Mouse (Mus musculus) embryonic facial prominence, embryonic 12.5 days (tissue): ENCODE data around the gene Mien1. TPM values are rescaled to one million over a fixed set of nuclear protein-coding genes. Genes with fewer than 3 reads are reported as not detected.
A peak's percentile ranks its signal among the peaks of the same experiment; 100 is the strongest.

Experiments
- ATAC-seq: fragments of 200-750 bp; cut with Nextera tagmentation; 2 replicates; pipeline ENCODE4 v1.8.0; 2017; ENCODE audit not compliant: insufficient number of reproducible peaks, insufficient read depth, low FRiP score, low TSS enrichment
- H3K27ac ChIP-seq: fragments of 300-500 bp; sonication (generic); 2 replicates; pipeline ENCODE4 v1.5.1; 2016; ENCODE audit warnings: mild to moderate bottlenecking
- H3K27me3 ChIP-seq: fragments of 300-500 bp; sonication (generic); 2 replicates; pipeline ENCODE4 v1.6.1; 2016; ENCODE audit warnings: mild to moderate bottlenecking, moderate library complexity
- H3K36me3 ChIP-seq: fragments of 300-500 bp; sonication (generic); 2 replicates; pipeline ENCODE4 v1.6.1; 2016; ENCODE audit warnings: mild to moderate bottlenecking
- H3K4me1 ChIP-seq: fragments of 300-500 bp; sonication (generic); 2 replicates; pipeline ENCODE4 v1.6.1; 2016
- H3K4me2 ChIP-seq: fragments of 300-500 bp; sonication (generic); replicated peaks from 2 replicates; pipeline ENCODE4 v1.6.1; 2016; ENCODE audit warnings: mild to moderate bottlenecking, moderate library complexity
- H3K4me3 ChIP-seq: fragments of 300-500 bp; sonication (generic); 2 replicates; pipeline ENCODE4 v1.5.1; 2016; ENCODE audit warnings: mild to moderate bottlenecking
- H3K9ac ChIP-seq: fragments of 300-500 bp; sonication (generic); 2 replicates; pipeline ENCODE4 v1.6.1; 2016; ENCODE audit warnings: mild to moderate bottlenecking, moderate library complexity
- H3K9me3 ChIP-seq: fragments of 300-500 bp; sonication (generic); 2 replicates; pipeline ENCODE4 v1.6.1; 2016; ENCODE audit warnings: mild to moderate bottlenecking, moderate library complexity
- WGBS: fragments of 180-500 bp; shearing (Covaris S2); methylation state at CpG from one replicate; pipeline ENCODE4 v1.1.7; 2016; 5-methylcytosine and 5-hydroxymethylcytosine counted together
- polyA plus RNA-seq: library from polyadenylated mRNA; unstranded; fragments of >200 nt; fragmentation: Nextera tagmentation; extraction: Ambion mirVana; gene quantifications from 2 replicates; pipeline ENCODE4 v1.2.1, GENCODE M21; 2016

Mien1 gene
- 78.4 and 85.6 TPM in 2 replicates for polyA plus RNA-seq

- Histone ChIP-seq H3K36me3 (peaks cover 40% of the 10 kb centered on the region), H3K27me3 (no peaks in the 10 kb centered on the region), H3K4me1 (peaks cover 6% of the 10 kb centered on the region; the same call in 1 of the 2 replicates), H3K9me3 (no peaks in the 10 kb centered on the region), H3K27ac (0 out of 2 replicates have a peak within 1 kb of the TSS, but pooled peaks have one; percentile 46), H3K9ac (peak within 1 kb of the TSS; percentile 52), H3K4me3 (peak within 1 kb of the TSS; percentile 75), H3K4me2 (peak within 1 kb of the TSS; percentile 76)
- 3% methylated on average over 43 of the region's 43 CpGs for WGBS
- peak; percentile 86; the same call in 1 of the 2 replicates for ATAC-seq
Measured at GRCm38 (mm10) chr11:98438331-98439158, at the start of gene Mien1. TSS of gene Mien1 (minus strand) at chr11:98438991.

GRCm38 (mm10) chr11:98487526-98488040 lies 48.8 kb upstream of the Mien1 start:
- no peak overlapping the region for H3K27ac ChIP-seq
- H3K9me3 ChIP-seq: no peaks in the 10 kb centered on the region
- WGBS: 54% methylated on average over 4 of the region's 5 CpGs
- H3K9ac ChIP-seq: no peak overlapping the region
- no peaks in the 10 kb centered on the region for H3K36me3 ChIP-seq
- H3K27me3 ChIP-seq: no peaks in the 10 kb centered on the region
- no peak for ATAC-seq
- H3K4me1 ChIP-seq: no peaks in the 10 kb centered on the region
- H3K4me2 ChIP-seq: no peak overlapping the region
- no peak overlapping the region for H3K4me3 ChIP-seq

GRCm38 (mm10) chr11:98485749-98486148 lies 47.0 kb upstream of the Mien1 start:
- no peaks in the 10 kb centered on the region for H3K27me3 ChIP-seq
- no peaks in the 10 kb centered on the region for H3K4me1 ChIP-seq
- H3K36me3 ChIP-seq: no peaks in the 10 kb centered on the region
- H3K4me3 ChIP-seq: no peak overlapping the region
- H3K4me2 ChIP-seq: no peak overlapping the region
- 89% methylated on average over 2 of the region's 2 CpGs for WGBS
- H3K27ac ChIP-seq: no peak overlapping the region
- H3K9me3 ChIP-seq: no peaks in the 10 kb centered on the region
- no peak overlapping the region for H3K9ac ChIP-seq
- no peak for ATAC-seq

- ATAC-seq: no peak
- Histone ChIP-seq H3K9ac (no peak overlapping the region), H3K4me1 (no peaks in the 10 kb centered on the region), H3K9me3 (no peaks in the 10 kb centered on the region), H3K4me3 (no peak overlapping the region), H3K36me3 (no peaks in the 10 kb centered on the region), H3K4me2 (no peak overlapping the region), H3K27ac (no peak overlapping the region), H3K27me3 (no peaks in the 10 kb centered on the region)
- WGBS: 84% methylated on average over 10 of the region's 10 CpGs
Measured at GRCm38 (mm10) chr11:98482067-98482466, 43.3 kb upstream of the Mien1 start.

- Histone ChIP-seq H3K27me3 (no peaks in the 10 kb centered on the region), H3K36me3 (no peaks in the 10 kb centered on the region), H3K4me1 (no peaks in the 10 kb centered on the region), H3K27ac (no peak overlapping the region), H3K4me3 (no peak overlapping the region), H3K9ac (no peak overlapping the region), H3K9me3 (no peaks in the 10 kb centered on the region), H3K4me2 (no peak overlapping the region)
- 38% methylated on average over 6 of the region's 6 CpGs for WGBS
- ATAC-seq: no peak
Measured at GRCm38 (mm10) chr11:98481231-98481630, 42.4 kb upstream of the Mien1 start.

GRCm38 (mm10) chr11:98479940-98480497 lies 41.2 kb upstream of the Mien1 start:
- no peaks in the 10 kb centered on the region for H3K4me1 ChIP-seq
- H3K9me3 ChIP-seq: no peaks in the 10 kb centered on the region
- H3K9ac ChIP-seq: no peak overlapping the region
- ATAC-seq: no peak
- no peak overlapping the region for H3K4me3 ChIP-seq
- no peak overlapping the region for H3K4me2 ChIP-seq
- WGBS: 84% methylated on average over 12 of the region's 12 CpGs
- no peak overlapping the region for H3K27ac ChIP-seq
- H3K36me3 ChIP-seq: no peaks in the 10 kb centered on the region
- no peaks in the 10 kb centered on the region for H3K27me3 ChIP-seq

- H3K4me2 ChIP-seq: no peak overlapping the region
- no peaks in the 10 kb centered on the region for H3K27me3 ChIP-seq
- no peak overlapping the region for H3K9ac ChIP-seq
- H3K4me3 ChIP-seq: no peak overlapping the region
- no peak overlapping the region for H3K27ac ChIP-seq
- H3K4me1 ChIP-seq: peaks cover under 1% of the 10 kb centered on the region; the same call in 1 of the 2 replicates
- ATAC-seq: no peak
- H3K9me3 ChIP-seq: no peaks in the 10 kb centered on the region
- H3K36me3 ChIP-seq: no peaks in the 10 kb centered on the region
- 57% methylated on average over 13 of the region's 13 CpGs for WGBS
Measured at GRCm38 (mm10) chr11:98479026-98479939, 40.5 kb upstream of the Mien1 start.

GRCm38 (mm10) chr11:98477011-98477701 lies 38.4 kb upstream of the Mien1 start:
- no peaks in the 10 kb centered on the region for H3K36me3 ChIP-seq
- no peak overlapping the region for H3K4me3 ChIP-seq
- peaks cover 7% of the 10 kb centered on the region; the same call in 1 of the 2 replicates for H3K4me1 ChIP-seq
- ATAC-seq: no peak
- H3K4me2 ChIP-seq: no peak overlapping the region
- no peaks in the 10 kb centered on the region for H3K27me3 ChIP-seq
- H3K9me3 ChIP-seq: no peaks in the 10 kb centered on the region
- H3K27ac ChIP-seq: no peak overlapping the region
- no peak overlapping the region for H3K9ac ChIP-seq
- WGBS: 74% methylated on average over 13 of the region's 14 CpGs

- ATAC-seq: no peak
- H3K9ac ChIP-seq: no peak overlapping the region
- no peak overlapping the region for H3K4me2 ChIP-seq
- H3K36me3 ChIP-seq: no peaks in the 10 kb centered on the region
- H3K4me1 ChIP-seq: peaks cover 7% of the 10 kb centered on the region; the same call in 1 of the 2 replicates
- H3K27me3 ChIP-seq: no peaks in the 10 kb centered on the region
- no peak overlapping the region for H3K27ac ChIP-seq
- 75% methylated on average over 4 of the region's 4 CpGs for WGBS
- H3K4me3 ChIP-seq: no peak overlapping the region
- no peaks in the 10 kb centered on the region for H3K9me3 ChIP-seq
Measured at GRCm38 (mm10) chr11:98476434-98476807, 37.6 kb upstream of the Mien1 start.

GRCm38 (mm10) chr11:98475630-98476433 lies 37.0 kb upstream of the Mien1 start:
- peaks cover 10% of the 10 kb centered on the region for H3K4me1 ChIP-seq
- 91% methylated on average over 9 of the region's 9 CpGs for WGBS

More at GRCm38 (mm10) chr11:98475630-98476433, 37.0 kb upstream of the Mien1 start:
- no peak overlapping the region for H3K27ac ChIP-seq
- H3K4me3 ChIP-seq: no peak overlapping the region
- ATAC-seq: no peak
- H3K27me3 ChIP-seq: no peaks in the 10 kb centered on the region
- H3K4me2 ChIP-seq: no peak overlapping the region
- no peaks in the 10 kb centered on the region for H3K36me3 ChIP-seq
- no peak overlapping the region for H3K9ac ChIP-seq
- H3K9me3 ChIP-seq: no peaks in the 10 kb centered on the region
